Mouse (Mus musculus) forebrain, embryonic 12.5 days (tissue): Measurements from ENCODE around the gene Arhgap40. TPM values are rescaled to one million over a fixed set of nuclear protein-coding genes. Genes with fewer than 3 reads are reported as not detected.

ENCODE experiments used
- ATAC-seq: fragments of 200-750 bp; cut with Nextera tagmentation; 2 replicates; pipeline ENCODE4 v1.8.0; 2017; ENCODE audit warnings: moderate TSS enrichment; ENCODE audit not compliant: low FRiP score
- H3K27ac ChIP-seq: fragments of 300-500 bp; sonication (generic); 2 replicates; pipeline ENCODE4 v1.5.1; 2016; ENCODE audit warnings: mild to moderate bottlenecking
- H3K27me3 ChIP-seq: fragments of 300-500 bp; sonication (generic); 2 replicates; pipeline ENCODE4 v1.6.1; 2016; ENCODE audit warnings: mild to moderate bottlenecking
- H3K36me3 ChIP-seq: fragments of 300-500 bp; sonication (generic); replicated peaks from 2 replicates; pipeline ENCODE4 v1.6.1; 2016; ENCODE audit warnings: mild to moderate bottlenecking
- H3K4me1 ChIP-seq: fragments of 300-500 bp; sonication (generic); 2 replicates; pipeline ENCODE4 v1.6.1; 2016
- H3K4me2 ChIP-seq: fragments of 300-500 bp; sonication (generic); 2 replicates; pipeline ENCODE4 v1.6.1; 2016; ENCODE audit warnings: mild to moderate bottlenecking, moderate library complexity
- H3K4me3 ChIP-seq: fragments of 300-500 bp; sonication (generic); replicated peaks from 2 replicates; pipeline ENCODE4 v1.5.1; 2016; ENCODE audit warnings: mild to moderate bottlenecking
- H3K9ac ChIP-seq: fragments of 300-500 bp; sonication (generic); 2 replicates; pipeline ENCODE4 v1.6.1; 2016; ENCODE audit warnings: mild to moderate bottlenecking
- H3K9me3 ChIP-seq: fragments of 300-500 bp; sonication (generic); 2 replicates; pipeline ENCODE4 v1.6.1; 2016
- WGBS: fragments of 180-500 bp; shearing (Covaris S2); methylation state at CpG from one replicate; pipeline ENCODE4 v1.1.7; 2016; 5-methylcytosine and 5-hydroxymethylcytosine counted together
- polyA plus RNA-seq: library from polyadenylated mRNA; unstranded; fragments of >200 nt; fragmentation: Nextera tagmentation; extraction: Ambion mirVana; gene quantifications from 2 replicates; pipeline ENCODE4 v1.2.1, GENCODE M21; 2016

Gene Arhgap40
- polyA plus RNA-seq = 0.36 and 0.81 TPM in 2 replicates

DNA sequence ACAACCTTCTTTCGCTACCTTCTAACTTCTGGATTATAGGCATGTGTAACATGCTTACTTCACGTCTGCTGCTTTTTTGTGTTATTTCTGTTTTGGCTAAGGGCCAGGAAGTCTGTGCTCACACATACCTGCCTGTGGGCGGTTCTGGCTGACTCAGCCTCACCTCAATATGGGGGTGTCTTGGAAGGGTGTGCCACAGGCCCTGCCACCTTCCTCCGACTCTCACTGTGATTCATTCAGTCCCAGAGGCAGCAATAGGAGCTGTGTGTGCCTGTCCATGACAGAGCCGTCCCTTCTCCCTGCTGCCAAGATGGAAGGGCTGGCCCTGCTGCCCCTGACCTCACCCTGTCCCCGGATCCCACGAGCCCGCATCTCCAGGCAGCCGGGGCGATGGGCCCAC is at the start of gene Arhgap40:
TSS of gene Arhgap40 (plus strand) at position 269 of the 400 bp plus-strand sequence.
- no peaks in the 10 kb centered on the region for H3K36me3 ChIP-seq
- WGBS = 94% methylated on average over 10 of the region's 10 CpGs
- H3K27me3 ChIP-seq = no peaks in the 10 kb centered on the region
- no peak within 1 kb of the TSS for H3K9ac ChIP-seq
- no peak for ATAC-seq
- H3K27ac ChIP-seq = no peak within 1 kb of the TSS
- H3K4me1 ChIP-seq = no peaks in the 10 kb centered on the region
- H3K4me2 ChIP-seq = no peak within 1 kb of the TSS
- no peak within 1 kb of the TSS for H3K4me3 ChIP-seq
- no peaks in the 10 kb centered on the region for H3K9me3 ChIP-seq

DNA sequence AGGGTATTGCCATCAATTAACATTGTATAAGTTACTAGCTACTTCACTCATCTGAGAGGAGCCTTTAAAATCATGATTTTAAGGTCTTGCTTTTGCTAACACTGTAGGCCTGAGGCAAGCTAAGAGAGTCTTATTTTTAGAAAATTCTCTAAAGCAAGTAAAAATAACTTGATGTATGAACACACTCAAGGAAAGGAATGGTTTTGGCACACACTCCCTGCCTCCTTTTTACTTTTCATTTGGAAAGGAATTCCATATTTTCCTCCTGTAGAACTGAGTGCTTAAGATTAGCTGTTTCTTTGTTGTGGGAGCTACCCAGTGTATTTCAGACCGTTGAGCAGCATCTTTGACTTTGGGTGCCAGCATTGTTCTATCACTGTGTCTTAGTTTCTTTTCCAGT is 38.4 kb upstream of the Arhgap40 start:
- Histone ChIP-seq H3K27me3 (no peaks in the 10 kb centered on the region), H3K4me2 (no peak overlapping the region), H3K4me1 (no peaks in the 10 kb centered on the region), H3K9me3 (no peaks in the 10 kb centered on the region), H3K4me3 (no peak overlapping the region), H3K36me3 (peaks cover 48% of the 10 kb centered on the region), H3K9ac (no peak overlapping the region), H3K27ac (no peak overlapping the region)
- ATAC-seq = no peak
- 84% methylated on average over 1 of the region's 1 CpGs for WGBS

DNA sequence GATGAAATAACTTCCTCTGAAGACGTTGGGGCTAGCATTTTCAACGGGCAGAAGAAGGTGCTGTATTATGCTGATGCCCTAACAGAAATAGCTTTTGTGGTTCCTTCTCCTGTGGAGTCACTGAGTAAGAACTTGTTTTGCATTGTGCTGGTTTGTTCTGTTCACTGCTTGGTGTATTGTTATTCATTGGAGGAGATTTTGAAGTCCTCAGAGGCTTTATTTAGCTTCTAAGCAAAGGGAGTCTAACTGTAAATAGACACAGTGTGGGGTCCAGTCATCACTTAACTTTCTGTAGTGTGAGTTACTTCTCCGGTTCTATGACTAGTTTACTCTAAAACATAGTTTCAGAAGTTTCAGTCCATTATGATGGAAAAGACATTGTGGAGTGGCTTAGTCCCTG is 35.0 kb upstream of the Arhgap40 start:
- Histone ChIP-seq H3K27ac (no peak overlapping the region), H3K4me3 (no peak overlapping the region), H3K9me3 (no peaks in the 10 kb centered on the region), H3K9ac (no peak overlapping the region), H3K36me3 (peaks cover 69% of the 10 kb centered on the region), H3K4me1 (no peaks in the 10 kb centered on the region), H3K4me2 (no peak overlapping the region), H3K27me3 (no peaks in the 10 kb centered on the region)
- WGBS = 78% methylated on average over 3 of the region's 3 CpGs
- ATAC-seq = no peak

DNA sequence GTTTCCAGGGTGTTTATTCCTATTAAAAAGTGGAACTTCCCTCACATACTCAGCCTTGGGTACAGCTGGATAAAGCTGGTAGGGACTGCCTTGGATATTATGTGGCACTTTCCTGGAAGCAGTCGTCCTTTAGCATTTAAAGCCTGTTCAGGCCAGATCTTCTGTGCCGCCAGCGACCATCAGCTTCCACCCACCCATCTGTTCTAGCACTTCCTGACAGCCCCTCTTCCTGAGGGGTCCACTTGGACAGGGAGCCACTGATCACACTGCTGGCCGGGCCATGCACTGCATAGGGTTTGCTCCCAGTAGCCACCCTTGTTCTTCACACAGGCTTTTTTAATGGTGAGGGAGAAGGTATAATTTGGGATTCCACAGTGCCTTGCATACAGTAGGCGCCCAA is 14.1 kb upstream of the Arhgap40 start:
- Histone ChIP-seq H3K27me3 (no peaks in the 10 kb centered on the region), H3K4me3 (no peak overlapping the region), H3K36me3 (peaks cover 60% of the 10 kb centered on the region), H3K4me2 (no peak overlapping the region), H3K27ac (no peak overlapping the region), H3K9me3 (no peaks in the 10 kb centered on the region), H3K4me1 (no peaks in the 10 kb centered on the region), H3K9ac (no peak overlapping the region)
- no peak for ATAC-seq
- 86% methylated on average over 5 of the region's 5 CpGs for WGBS

DNA sequence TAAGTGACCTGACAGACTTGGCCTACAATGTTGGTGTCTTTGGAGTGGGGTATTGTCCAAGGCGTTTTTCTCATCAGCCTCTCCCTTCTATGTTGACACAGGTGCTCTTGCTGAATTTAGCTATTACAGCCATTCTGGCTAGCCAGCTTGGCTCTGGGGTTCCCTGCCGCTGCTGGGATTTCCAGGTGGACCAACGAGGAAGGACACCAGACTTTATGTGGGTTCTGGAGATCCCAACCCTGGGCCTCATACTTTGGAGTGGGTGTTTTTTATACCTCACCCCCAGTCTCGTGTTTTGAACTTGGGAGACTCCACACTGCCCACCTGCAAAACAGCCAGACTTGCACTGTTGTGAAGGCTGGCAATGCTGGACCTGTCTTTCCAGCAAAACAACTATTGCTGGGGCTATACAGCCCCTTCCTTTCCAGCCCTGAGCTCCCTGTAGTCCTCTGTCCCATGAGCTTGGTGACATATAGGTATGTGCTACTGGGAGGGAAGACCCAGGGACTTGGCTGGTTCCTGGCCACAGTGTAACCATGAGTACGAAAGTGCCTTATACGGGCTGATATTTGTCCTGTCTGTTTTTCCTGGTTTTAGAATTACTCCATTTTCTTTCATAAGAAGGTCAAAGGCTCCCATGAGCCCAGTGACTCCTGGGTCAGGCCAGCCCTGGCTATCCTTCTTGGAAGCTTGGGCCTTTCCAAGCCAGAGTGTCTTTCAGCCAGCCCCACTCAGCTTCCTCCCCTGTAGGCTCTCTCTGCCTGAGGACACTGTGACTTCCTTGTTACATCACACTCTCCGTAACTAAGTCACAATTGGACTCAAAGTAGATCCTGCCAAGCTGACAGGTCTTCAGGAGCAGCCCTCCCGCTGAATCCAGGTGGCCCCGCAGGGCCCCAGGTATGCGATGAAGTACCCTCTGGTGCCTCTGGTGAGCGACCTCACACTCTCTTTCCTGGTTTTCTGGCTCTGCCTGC is 10.5 kb upstream of the Arhgap40 start, which contains the start of gene Adig:
TSS of gene Adig (plus strand) at position 777 of the 977 bp plus-strand sequence.
- no peaks in the 10 kb centered on the region for H3K4me1 ChIP-seq
- no peak for ATAC-seq
- 78% methylated on average over 11 of the region's 11 CpGs for WGBS

DNA sequence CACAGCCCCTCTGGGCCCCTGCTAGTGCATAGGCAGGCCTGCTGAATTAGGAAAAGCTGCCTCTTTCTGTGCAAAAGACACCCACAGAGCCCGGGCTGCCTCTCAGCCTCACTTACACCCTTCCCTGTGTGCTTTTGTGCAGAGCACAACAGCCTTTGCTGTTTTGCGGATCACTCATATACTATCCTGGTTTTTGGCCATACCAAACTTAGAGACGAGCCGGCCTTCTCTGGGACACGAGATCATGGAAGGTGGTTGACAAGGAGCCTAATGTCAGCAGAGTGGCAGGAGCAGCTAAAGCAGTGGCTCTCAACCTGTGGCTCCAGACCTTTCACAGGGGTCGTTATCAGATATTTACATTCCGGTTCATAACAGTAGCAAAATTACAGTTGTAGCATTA is 9.4 kb upstream of the Arhgap40 start:
- H3K4me1 ChIP-seq = no peaks in the 10 kb centered on the region
- H3K27ac ChIP-seq = no peak overlapping the region
- 85% methylated on average over 7 of the region's 7 CpGs for WGBS
- H3K9me3 ChIP-seq = no peaks in the 10 kb centered on the region
- no peak overlapping the region for H3K4me3 ChIP-seq
- no peak for ATAC-seq
- no peaks in the 10 kb centered on the region for H3K27me3 ChIP-seq
- no peak overlapping the region for H3K4me2 ChIP-seq
- peaks cover 15% of the 10 kb centered on the region for H3K36me3 ChIP-seq
- H3K9ac ChIP-seq = no peak overlapping the region

More for the DNA sequence above, 10.5 kb upstream of the Arhgap40 start, which contains the start of gene Adig:
- no peaks in the 10 kb centered on the region for H3K27me3 ChIP-seq
- no peak within 1 kb of the TSS for H3K4me2 ChIP-seq
- H3K9ac ChIP-seq = no peak within 1 kb of the TSS
- no peaks in the 10 kb centered on the region for H3K9me3 ChIP-seq
- H3K36me3 ChIP-seq = peaks cover 26% of the 10 kb centered on the region
- H3K4me3 ChIP-seq = no peak within 1 kb of the TSS
- no peak within 1 kb of the TSS for H3K27ac ChIP-seq

DNA sequence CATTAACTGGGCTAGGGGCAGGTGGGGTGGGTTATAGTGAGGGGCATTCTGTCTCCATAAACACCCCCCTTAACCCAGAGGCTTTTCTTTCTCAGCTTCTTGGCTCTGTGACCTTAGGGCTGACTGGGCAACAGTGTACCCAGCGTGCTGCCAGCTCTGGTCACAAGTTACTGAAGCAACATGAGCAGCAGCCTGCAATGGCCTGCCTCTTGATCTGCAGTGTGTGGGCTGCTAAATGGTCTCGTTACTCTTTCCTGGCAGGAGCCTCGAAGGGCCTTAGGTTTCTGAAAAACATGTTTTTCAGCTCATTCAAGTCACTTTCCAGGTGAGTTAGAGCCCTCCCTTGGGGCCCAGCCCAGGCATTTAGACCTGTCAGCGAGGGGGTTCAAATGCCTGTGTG is 8.9 kb upstream of the Arhgap40 start:
- no peaks in the 10 kb centered on the region for H3K27me3 ChIP-seq

DNA sequence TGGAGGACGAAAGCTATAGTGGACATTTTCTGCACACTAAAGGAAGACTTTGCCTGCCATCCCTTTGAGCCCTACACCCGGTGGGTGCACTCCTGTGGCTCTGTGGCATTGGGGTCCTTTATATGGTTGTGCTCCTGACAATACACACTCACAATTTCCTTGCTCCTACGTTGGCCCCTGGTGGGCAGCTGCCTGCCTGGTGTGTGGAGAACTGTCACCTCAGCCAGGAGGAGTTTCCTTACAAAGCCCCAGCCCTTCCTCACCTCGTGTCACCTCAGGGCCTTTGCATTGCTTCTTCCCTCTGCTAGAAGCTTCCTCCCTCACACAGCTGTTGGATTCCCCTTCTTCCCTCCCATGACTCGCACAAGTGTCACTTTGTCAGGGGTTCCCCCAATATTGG is 6.1 kb upstream of the Arhgap40 start:
- 86% methylated on average over 5 of the region's 5 CpGs for WGBS
- Histone ChIP-seq H3K27ac (no peak overlapping the region), H3K36me3 (no peaks in the 10 kb centered on the region), H3K27me3 (no peaks in the 10 kb centered on the region), H3K4me3 (no peak overlapping the region), H3K4me2 (no peak overlapping the region), H3K9ac (no peak overlapping the region), H3K9me3 (no peaks in the 10 kb centered on the region), H3K4me1 (no peaks in the 10 kb centered on the region)
- no peak for ATAC-seq

More for the DNA sequence above, 8.9 kb upstream of the Arhgap40 start:
- Histone ChIP-seq H3K9ac (no peak overlapping the region), H3K9me3 (no peaks in the 10 kb centered on the region), H3K4me3 (no peak overlapping the region), H3K4me2 (no peak overlapping the region), H3K4me1 (no peaks in the 10 kb centered on the region), H3K36me3 (peaks cover 11% of the 10 kb centered on the region), H3K27ac (no peak overlapping the region)
- no peak for ATAC-seq
- 77% methylated on average over 4 of the region's 4 CpGs for WGBS

DNA sequence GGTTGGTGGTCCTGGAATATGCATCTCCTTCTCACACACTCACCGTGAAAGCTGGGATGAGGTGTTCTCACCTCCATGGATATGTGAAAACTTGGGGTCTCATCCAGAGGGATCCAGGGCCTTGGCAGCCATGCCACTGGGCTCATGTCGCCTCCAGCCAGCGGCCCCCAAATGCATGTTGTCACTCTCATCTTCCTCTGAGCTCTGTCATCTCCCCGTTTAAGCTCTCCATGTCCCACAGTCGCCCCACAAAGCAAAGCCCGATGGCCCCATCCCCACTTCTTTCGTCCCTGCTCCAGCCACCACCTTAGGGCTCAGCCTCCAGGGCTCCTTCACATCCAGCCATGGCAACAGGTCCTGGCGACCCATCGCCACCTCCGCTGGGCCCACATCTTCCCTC is 5.5 kb upstream of the Arhgap40 start:
- no peak overlapping the region for H3K27ac ChIP-seq
- 91% methylated on average over 10 of the region's 10 CpGs for WGBS
- no peak for ATAC-seq

DNA sequence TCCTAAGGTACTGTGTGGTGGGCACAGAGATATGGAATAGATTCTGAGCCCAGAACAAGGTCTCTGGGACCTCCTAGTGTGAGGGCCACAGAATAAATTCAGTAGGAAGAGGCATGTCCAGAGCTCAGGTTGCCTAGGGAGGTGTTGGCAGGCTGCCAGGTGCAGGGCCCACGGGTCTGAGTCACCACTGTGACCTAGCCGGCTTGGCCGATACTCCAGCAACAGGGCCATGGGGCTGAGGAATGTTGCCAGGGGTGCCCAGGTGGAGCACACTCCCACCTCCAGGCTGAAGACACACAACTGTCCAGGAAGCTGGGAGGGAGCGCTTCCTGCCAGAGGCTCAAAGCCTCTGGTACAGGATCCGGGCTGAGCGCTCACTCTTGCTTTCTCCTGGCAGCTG is 1.9 kb upstream of the Arhgap40 start:
- Histone ChIP-seq H3K9ac (no peak overlapping the region), H3K4me3 (no peak overlapping the region), H3K27ac (no peak overlapping the region), H3K36me3 (no peaks in the 10 kb centered on the region), H3K9me3 (no peaks in the 10 kb centered on the region), H3K4me2 (no peak overlapping the region), H3K4me1 (no peaks in the 10 kb centered on the region), H3K27me3 (no peaks in the 10 kb centered on the region)
- 91% methylated on average over 6 of the region's 6 CpGs for WGBS
- ATAC-seq = no peak

More for the DNA sequence above, 5.5 kb upstream of the Arhgap40 start:
- H3K36me3 ChIP-seq = no peaks in the 10 kb centered on the region
- no peak overlapping the region for H3K9ac ChIP-seq
- H3K9me3 ChIP-seq = no peaks in the 10 kb centered on the region
- H3K4me3 ChIP-seq = no peak overlapping the region
- no peak overlapping the region for H3K4me2 ChIP-seq
- no peaks in the 10 kb centered on the region for H3K27me3 ChIP-seq
- H3K4me1 ChIP-seq = no peaks in the 10 kb centered on the region

DNA sequence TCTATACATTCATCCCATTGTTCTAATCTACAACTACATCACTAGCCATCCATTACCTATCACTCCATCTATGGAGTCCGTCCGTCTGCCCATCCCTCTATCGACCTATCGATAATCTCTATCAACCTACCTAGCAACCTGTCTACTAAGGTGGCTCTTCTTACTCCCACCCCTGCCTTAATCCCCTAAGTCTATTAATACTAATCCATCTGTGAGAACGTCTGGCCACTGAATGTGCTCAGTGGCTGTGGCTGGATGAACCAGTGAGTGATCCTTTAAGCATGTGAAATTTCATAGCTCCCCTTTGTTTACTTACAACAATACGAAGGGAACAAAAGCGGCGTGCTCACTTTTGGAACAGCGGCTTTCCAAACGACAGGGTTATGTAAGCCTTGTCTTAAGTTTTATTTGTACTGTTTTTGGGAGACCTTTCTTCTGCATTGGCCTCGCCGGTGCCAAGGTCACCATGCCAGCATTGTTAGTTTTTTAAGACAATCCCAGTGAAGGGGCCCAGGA is 1.3 kb downstream of the Arhgap40 start:
- Histone ChIP-seq H3K27ac (no peak overlapping the region), H3K4me2 (no peak overlapping the region), H3K9me3 (no peaks in the 10 kb centered on the region), H3K36me3 (no peaks in the 10 kb centered on the region), H3K4me3 (no peak overlapping the region), H3K27me3 (no peaks in the 10 kb centered on the region), H3K4me1 (no peaks in the 10 kb centered on the region), H3K9ac (no peak overlapping the region)
- 71% methylated on average over 12 of the region's 12 CpGs for WGBS
- no peak for ATAC-seq

DNA sequence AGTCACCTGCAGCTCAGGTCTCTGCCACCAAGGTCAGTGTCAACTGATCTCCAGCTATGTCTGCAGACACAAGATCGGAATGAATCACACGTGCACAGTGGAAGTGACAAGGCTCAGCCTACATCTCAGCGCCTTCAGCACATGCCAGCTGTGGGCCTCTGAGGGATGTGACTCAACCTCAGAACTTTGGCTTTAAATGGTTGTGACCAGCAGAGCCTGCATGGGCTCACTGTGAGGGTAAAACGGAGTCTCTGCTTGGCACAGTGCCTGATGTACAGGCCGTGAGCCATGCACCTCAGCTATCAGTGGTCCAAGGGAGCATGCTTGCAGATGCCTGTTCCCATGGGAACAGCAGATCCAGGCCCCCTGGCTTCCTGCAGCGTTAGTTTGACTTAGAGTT is 6.0 kb downstream of the Arhgap40 start:
- Histone ChIP-seq H3K4me3 (no peak overlapping the region), H3K9ac (no peak overlapping the region), H3K27ac (no peak overlapping the region), H3K4me1 (no peaks in the 10 kb centered on the region), H3K4me2 (no peak overlapping the region), H3K9me3 (no peaks in the 10 kb centered on the region), H3K36me3 (no peaks in the 10 kb centered on the region), H3K27me3 (no peaks in the 10 kb centered on the region)
- ATAC-seq = no peak
- WGBS = 74% methylated on average over 6 of the region's 6 CpGs

DNA sequence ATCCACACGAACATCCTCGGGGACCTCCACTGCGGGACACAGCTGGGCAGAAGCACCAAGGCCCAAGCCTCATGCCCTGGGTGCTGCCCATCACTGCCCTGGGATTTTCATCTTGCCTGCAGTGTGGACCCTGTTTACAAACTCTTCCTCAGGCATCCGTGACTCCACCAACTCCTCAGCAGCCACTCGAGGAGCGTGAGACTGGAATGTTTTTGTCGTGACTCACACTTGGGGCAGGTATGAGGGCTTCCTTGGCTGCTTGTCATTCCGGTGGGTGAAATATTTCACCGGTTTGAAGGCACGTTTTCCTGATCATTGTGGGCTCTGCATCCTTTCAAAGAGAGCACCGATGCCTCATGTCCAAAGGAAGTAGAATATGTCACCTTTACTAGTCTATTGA is 6.5 kb downstream of the Arhgap40 start:
- Histone ChIP-seq H3K36me3 (no peaks in the 10 kb centered on the region), H3K9ac (no peak overlapping the region), H3K4me1 (no peaks in the 10 kb centered on the region), H3K4me2 (no peak overlapping the region), H3K27me3 (no peaks in the 10 kb centered on the region), H3K4me3 (no peak overlapping the region), H3K27ac (no peak overlapping the region), H3K9me3 (no peaks in the 10 kb centered on the region)
- ATAC-seq = no peak
- WGBS = 87% methylated on average over 11 of the region's 11 CpGs
